Mouse (Mus musculus): ENCODE measurements around the gene Ccr9.
A peak's percentile ranks its signal among the peaks of the same experiment; 100 is the strongest.
"Not testable (repeated sequence)": the region's sequence is repeated elsewhere in the genome, so short reads cannot be mapped to it uniquely, and the experiment has no call there.

The Ccr9 gene

DNA sequence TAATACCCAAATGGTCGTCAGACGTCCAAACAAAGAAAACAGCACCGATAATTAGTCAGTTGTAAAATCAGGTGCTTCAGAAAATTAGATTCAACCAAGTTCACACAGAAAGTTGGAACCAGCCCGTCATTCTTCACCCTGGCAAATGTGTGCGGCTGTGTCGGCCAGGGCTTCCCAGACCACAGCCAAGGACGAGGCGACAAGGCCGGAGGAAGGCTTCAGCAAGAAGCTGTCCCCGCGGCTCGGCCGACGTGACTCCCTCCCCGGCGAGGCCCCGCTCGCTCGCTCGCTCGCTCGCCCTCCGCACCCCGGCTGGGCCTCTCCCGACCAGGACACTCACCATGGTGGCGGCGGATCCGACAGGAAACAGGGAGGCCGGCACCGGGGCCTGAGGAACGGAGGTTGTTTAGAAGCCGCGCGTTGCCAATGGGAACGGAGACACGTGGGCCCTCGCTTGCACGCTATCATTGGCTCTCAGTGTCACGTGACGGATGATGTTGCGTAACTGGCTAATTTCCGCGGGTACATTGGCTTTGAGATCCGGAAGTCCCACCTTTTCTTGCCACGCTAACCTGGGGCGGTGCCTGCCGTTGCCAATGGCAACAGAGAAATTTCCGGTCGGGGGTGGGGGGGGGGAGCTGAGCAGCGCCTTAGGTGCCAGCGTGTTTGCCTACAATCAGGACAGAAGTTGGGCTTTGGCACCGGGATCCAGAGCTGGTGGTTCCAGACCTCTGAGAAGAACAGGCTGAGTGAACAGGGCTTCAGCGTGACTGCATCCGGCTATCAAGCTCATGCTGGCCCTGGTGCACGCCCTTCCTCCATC lies 39.2 kb downstream of the Ccr9 start, which contains the start of gene Lztfl1:
TSS of gene Lztfl1 (minus strand) at position 512 of the 823 bp plus-strand sequence.
- peak; percentile 95 for DNase-seq

DNA sequence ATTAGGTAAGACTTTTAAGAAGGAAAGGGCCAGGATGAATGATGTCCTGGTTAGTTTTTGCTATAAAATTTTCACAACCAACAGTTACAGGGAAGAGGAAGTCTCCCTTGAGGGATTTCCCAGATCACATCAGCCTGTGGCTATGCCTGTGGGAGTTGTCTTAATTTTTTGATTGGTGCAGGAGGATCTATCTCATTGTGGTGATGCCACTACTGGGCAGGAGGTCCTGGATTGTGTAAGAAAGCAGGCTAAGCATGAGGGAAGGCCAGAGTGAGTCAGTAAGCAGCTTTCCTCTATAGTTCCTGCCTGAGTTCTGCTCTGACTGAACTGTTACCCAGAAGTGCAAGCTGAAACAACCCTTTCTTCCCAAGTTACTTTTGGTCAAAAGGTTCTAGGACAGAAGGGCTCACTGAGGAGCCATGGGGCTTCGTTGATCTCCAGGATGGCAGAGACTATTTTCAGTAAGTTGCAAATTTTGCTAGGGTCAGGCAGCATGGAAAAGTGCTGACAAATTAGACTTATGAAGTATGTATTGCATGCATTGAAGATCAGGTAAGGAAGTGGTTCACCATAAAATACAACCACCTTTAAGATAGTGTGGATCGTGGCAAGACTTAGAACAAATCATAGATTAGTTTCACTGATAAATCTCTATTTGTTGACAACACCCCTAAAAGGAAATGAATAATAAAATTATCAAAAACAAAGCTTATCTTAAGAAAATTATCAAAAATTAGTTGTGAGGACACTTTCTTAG lies 44.7 kb downstream of the Ccr9 start:
- no peak for DNase-seq

DNA sequence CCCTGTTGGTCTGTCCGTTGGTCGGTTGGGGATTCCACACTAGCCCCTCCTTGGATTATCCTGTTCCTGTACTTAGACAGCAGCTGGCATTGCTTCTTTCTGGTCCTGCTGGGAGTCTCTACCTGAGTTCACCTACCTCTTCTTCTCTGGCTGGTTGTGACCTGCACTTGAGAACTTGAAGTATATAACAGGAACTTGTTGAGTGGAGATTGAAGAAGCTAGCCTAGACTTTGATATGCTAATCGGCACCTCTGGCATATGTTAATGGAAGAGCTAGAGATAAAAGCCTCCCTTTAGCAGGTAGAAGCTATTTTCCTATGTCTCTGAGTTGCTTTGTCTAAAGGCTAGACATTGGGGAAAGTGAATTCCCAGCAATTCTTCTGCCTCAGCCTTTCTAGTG lies 53.0 kb downstream of the Ccr9 start:
- no peak for DNase-seq

DNA sequence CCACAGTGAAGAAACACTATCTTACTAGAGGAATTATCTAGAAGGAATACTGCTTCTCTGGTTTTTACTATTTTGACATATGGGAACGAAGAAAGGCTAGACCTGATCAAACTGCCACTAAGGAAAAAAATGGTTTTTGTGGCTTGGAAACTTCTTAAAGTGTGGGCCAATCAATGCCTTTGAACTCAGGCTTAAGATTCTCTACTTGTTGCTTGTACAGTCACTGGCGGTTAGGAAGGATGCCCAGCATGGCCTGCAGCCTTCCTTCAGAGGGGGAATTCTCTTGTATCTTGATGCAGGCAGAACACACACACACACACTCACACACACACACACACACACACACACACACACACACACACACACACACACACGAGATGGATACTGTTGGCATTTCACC lies 55.9 kb downstream of the Ccr9 start:
- no peak for DNase-seq

DNA sequence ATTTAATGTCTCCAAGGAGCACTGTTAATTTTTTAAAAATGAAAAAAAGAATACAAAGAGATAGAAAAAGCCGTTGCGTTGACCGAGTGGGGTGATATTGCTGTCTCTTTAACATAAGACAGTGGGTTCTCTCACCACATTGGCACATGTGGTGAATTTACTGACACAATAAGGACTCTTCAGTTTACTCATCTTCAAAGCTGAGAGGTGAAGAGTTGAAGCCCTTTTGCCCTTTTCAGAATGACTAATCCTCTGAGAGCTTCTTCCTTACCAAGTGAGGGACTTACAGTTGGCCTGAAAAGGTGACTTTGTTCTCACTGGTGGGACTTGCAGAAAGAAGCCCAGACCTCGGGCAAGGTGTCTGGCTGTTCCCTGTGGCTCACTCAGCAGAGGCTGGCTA lies 62.6 kb downstream of the Ccr9 start:
- no peak for DNase-seq

DNA sequence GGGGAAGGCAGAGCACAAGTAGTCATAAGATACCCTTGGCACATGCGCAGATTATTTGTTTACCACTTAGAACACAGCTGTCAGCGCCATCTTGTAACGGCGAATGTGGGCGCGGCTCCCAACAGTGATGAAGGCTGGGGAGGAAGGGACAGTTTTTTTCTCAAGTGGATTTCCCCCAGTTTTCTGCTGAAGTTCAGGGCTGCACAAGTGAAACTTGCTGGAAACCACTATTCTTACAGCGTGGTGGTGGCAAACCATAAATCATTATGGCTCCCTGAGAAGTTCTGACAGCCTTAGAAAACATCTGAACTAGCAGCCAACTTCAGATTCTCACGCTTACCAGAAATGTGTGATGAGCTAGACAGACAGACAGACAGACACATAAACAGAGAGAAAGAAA lies 71.4 kb downstream of the Ccr9 start:
- DNase-seq = not testable (repeated sequence)

DNA sequence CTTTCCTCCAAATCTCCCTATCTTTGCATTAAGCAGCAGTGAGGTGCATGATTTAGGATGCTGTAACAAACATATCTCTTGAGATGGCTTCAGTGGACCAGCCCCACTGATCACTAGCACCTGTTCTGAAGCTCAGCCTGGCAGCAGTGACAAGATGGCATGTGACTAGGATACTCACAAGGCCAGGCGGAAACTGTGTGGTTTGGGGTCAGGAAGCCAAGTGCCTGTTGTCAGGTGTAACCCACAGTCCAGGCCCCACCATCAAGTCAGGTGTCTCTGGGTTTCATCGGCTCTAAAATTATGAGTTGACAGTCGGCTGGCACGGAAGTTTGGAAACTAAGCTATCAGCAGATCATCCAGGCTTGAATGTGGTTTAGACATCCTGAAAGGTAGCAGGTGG lies 76.1 kb downstream of the Ccr9 start:
- peak; percentile 91 for DNase-seq

DNA sequence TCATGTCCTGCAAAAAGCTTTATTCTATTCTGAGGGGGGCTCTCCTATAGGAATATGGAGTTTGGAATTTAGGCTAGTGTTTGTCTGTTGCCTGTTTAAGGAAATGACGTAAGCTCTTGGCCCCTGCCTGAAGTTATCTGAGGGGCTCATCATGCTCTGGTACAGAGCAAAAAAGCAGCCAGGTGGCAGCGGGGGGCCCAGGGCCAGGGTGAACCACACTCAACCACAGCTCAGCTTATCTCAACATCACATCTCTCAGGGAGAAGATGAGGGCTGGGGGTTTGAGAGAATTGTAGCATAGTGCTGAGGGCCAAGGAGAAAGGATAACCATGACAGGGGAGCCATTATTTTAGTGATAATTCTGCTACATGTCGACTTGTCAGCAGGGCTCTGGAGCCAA lies 78.5 kb downstream of the Ccr9 start:
- DNase-seq = peak; percentile 94

DNA sequence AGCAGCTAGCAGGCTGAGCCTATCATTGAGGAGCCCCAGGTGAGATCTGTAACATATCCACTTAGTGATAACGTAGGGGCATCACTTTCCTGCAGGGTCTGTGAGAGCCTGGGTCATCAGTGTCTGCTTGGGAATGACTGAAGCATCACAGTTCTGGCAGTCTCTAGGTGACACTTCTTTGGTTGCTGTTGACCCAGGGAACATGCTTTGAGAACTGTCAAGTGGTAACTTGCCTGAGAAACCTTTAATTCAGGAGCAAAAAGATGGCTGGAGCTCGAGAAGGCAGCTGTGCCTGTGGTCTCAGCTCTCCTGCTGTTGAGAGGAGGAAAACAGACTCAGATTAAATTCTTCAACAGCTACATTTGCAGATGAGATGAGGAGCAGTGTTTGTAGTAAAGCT lies 79.1 kb downstream of the Ccr9 start:
- DNase-seq = peak; percentile 55

DNA sequence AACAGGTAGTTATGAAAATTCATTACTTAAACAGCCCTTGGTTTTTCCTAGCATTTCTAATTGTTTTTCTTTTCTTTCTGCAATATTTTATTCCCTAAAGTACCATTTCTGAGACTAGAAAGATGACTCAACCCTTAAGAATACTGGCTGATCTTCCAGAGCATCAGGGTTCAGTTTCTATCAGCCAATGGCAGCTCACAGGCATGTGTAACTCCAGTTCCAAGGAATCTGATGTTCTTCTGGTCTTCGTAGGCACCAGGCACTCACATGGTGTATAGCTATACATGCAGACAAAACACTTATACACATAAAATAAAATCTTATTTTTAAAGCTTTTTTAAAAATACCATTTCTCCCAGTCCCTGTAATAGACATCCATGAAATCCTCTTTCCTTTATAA lies 79.9 kb downstream of the Ccr9 start:
- DNase-seq = peak; percentile 13

DNA sequence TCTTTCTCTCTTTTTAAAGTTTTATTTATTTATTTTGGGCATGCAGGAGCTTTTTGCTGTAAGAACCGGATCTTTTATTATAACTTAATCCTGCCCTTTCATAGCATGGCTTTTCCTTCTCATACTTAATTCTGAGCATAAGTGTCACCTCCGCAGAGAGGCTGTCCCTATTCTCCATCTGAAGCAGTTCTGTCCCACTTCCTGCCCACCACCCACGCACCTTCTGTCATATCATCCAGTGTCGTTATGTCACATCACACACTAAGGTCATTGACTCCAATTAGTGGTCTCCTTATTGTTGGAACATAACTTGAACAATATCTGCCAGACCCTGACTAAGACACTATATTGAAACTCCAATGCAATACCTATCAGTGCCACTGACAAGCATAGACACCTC lies 80.4 kb downstream of the Ccr9 start:
- peak; percentile 74 for DNase-seq

DNA sequence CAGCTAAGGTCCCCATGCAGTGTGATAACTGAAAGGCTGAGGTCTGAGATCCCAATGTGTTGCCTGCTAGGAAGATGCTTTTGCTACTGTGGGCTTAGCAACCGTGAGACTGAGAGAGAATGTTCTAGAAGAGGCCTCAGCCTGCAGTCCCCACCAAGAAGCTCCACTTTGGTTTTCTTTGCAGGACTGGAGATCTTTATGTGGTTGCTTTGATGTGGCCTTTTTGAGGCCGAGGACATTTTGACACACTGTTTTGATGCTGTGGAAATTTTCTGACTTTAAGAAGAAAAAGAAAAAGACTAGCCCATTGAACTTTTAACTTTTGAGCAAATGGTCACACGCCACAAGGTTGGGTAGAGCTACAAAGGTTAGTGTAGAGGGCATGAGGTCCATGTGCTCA lies 82.6 kb downstream of the Ccr9 start:
- peak; percentile 31 for DNase-seq

DNA sequence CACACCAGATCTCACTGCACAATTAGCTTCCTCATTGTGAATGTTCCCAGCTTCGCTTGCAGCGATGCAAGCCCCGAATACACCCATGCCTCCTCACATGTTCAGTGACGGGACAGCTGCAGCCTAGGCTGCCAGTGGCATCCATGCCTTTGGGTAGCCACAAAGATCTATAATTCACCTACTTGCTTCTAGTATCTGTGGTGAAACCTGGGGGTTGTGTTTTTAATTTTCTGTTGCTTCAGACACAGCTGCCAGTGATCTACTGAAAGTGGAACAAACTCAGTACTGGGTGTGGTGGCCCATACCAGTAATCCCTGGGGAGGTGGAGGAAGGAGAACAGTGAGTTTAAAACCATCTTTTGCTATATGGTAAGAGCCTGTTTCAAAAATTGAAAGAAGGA lies 84.6 kb downstream of the Ccr9 start:
- DNase-seq = peak; percentile 62

DNA sequence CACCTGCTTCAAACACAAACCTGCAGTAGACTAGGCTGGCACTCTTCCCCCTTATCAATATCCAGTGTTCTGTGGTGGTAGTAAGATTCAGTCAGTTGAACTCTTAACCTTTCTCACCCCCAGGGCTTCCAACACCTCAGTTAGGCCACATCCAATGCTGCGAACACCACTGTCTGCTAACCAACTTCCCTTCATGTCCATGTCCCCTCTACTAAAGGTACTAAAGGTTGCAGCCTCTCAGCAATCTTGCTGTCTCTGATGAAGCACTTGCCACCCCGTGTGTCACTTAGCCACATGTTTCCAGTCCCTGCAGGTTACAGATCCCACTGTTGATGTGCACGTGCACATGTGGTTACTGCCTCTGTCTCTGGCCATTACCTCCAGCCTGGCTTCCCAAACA lies 85.5 kb downstream of the Ccr9 start:
- peak; percentile 58 for DNase-seq

DNA sequence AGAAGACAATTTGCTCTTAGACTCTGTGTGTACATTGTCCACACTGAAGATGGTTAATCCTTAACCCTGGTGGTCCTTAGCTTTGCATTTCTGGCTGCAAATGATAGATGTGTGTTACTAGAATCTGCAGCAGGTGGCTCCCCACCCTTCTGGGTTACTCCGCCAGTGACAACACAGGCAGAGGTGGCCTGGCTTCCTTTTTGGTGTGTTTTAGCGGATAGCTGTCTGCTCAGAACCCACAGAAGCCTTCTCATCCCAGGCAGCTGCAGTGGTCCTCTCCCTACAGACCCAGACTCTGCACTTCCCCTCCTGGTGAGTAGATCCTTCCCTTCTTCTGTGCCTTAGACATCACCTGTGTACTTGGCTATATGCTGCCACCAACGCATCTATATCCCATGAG lies 88.8 kb downstream of the Ccr9 start:
- DNase-seq = peak; percentile 85

DNA sequence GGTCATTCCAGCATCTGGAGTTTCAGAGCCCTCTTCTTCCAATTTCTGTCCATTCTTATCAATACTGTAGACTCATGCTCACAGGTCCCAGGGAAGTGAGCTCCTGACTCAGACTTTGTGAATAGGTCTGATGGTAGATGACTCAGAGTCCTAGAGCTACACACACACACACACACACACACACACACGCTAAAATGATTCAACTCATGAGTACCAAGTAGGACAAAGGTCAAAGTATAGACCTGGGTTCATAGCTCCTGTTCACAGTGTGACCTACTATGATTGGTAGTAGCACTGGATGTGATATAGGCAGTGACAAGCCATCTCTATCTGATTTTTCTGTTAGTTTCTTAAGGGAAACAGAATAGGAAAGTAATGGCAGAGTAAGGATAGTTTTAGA lies 90.2 kb downstream of the Ccr9 start:
- DNase-seq = peak; percentile 38

DNA sequence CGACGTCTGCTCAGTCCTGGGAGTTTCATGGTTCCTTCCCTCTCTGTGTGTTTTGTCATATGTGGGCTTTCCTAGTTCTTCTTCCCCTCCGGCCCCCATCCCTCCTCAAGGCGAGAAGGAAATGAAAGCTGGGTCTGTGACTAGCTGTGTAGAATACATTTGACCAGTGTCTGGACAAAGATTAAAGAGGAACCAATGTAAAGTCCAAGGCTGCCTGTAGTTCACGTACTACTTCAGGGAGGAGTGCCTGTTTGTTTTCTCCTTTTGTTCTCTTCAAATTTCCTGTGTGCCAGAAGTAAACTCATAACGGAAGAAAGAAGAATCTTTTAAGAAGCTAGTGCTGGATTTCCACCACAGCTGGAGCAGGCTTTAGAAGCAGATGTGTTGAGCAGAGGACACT lies 91.3 kb downstream of the Ccr9 start:
- peak; percentile 58 for DNase-seq

DNA sequence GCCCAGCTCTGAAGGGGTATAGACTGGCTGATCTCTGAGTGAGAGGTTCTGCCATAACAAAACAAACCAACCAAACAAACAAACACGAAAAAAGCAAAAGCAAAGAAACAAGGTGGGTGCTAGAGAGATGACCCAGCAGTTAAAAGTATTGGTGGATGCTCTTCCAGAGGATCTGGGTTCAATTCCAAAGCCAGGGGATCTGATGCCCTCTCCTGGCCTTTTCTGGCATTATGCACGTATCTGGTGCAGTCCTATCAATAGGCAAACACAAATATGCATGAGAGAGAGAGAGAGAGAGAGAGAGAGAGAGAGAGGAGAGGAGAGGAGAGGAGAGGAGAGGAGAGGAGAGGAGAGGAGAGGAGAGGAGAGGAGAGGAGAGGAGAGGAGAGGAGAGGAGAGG lies 95.1 kb downstream of the Ccr9 start:
- DNase-seq = peak; percentile 73

DNA sequence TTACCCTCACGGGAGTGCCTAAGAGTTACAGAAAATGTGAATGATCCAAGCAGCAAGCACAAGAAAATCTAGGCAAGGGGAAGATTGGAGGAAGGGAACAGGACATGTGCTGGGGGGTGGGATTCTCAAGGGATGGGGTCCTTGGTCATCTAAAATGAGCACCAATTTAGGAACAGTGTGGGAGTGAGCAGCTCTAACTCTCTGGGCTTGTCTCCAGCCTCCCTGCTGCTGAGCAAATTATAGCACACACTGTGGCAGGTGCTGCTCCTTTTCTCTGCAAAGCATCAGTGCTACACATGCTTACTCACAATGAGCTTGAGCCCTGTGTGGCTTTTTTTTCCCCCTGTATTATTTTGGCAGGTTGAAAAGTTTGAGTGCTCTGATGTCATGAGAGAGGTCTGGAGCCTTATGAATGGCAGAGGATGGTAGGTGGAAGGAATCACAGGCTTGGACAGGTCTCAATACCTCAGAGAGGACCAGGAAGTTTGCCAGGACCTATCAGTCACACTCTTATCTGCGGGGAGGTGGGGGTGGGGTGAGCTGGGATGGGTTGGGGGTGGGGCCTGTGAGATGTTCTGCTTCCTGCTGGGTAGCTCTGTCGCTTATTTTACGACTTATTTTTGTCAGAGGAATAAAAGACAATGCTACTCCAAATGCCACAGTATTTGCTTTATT lies 110.8 kb downstream of the Ccr9 start:
- no peak for DNase-seq

DNA sequence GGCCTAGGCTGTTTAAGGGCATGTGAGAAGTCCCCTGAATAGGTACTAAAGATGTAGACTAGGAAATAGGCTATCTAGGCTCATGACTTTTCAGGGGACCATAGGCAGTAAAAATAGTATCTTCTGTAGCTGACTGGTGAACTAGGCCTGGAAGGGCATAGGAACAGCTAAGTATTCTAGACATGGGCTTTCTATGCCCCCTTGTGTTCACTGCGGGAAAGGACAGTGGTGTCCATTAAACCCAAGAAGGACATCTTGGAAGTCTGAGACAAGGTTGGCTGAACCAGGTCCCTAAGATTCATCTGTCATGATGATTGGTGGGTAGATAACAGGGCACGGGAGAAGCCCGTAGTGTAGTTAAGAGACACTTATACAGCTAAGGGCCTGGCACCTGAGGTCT lies 117.9 kb downstream of the Ccr9 start:
- DNase-seq = peak; percentile 79

DNA sequence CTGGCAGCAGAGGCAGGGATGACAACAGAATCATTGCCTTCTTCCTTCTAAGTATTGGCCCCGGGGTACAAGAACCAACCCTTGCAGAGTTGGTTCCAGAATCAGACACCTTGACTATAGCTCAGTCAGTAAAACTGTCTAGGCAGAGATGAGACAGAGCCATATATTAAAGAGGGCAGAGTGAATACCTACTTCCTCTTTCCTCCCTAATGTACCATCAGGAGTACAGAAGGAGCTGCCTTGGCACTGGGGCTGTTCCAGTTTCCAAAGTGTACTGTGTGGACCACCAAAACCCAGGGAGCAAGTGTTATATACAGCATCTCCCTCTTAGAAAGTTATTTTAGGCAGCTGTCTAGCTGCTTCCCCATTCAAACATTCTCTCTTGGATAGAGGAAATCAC lies 123.3 kb downstream of the Ccr9 start:
- no peak for DNase-seq

DNA sequence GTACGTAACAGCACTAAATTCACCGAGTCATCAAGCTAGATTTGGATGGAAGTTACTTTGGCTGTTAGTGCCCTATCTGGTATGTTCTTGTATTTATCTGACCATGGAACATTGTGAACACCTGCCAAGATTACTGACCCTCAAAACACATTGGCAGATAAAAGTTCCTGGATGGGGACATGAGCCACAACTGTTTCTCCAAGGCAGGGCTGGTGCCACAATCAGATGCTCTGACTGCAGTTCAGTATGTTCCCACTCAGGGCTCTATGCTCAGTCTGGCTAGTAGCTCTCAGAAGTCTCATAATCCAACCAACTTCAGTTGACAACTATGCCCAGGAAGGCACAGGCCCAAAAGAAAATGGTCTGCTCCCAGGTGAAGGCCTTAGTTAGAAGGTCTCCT lies 124.2 kb downstream of the Ccr9 start:
- no peak for DNase-seq

DNA sequence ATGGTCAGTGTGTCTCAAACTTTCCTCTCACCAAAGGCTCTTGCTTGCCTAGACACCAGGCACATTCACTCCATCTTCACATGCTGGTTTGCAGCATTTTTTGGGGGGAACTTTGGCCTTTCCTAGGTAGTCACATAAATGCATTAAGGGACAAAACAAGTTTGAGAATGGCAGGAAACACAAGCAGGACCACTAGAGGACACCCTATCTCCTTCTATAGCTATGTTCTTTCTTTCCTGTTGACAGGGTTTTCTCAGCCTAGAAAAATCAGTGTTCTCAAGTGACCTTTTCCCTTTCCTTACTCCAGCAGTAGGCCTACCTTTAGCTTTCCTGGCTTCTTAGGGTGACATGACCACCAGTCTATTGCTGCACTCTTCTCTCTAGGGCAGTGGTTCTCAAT lies 124.7 kb downstream of the Ccr9 start:
- DNase-seq = no peak

DNA sequence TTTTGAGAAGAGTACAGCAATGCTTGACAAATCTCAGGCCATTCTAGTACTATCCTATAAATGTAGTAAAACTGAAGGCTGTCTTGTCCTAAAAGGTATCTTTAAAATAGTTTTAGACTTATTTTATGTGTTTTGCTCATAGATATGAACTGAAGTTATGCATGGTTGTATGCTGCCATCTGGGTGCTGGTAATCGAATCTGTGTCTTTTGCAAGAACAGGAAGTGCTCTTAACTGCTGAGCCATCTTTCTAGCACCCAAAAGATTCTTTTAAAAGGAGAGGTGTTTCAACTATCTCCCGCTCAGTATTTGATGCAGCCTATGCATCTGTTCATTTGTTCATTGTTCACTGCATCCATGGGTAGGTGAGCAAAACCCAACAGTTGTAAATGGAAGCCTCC lies 127.0 kb downstream of the Ccr9 start:
- DNase-seq = no peak

Measured in thymus, postnatal 14 days (tissue).